Mouse (Mus musculus) hematopoietic stem cell, adult 5-6 weeks (primary cell): ENCODE data around the gene Ccna1. TPM values are rescaled to one million over a fixed set of nuclear protein-coding genes. Genes with fewer than 3 reads are reported as not detected.

ENCODE experiments used
- ATAC-seq, 2 experiments: fragments of 125-278 bp in 1 of 2; replicated peaks in 1 of 2; 2 replicates each; pipeline ENCODE4 v1.8.0; 2016 to 2017; ENCODE audit warnings: inconsistent platforms in 2 of 2, mild to moderate bottlenecking in 2 of 2, moderate number of reproducible peaks in 2 of 2, low read depth in 1 of 2, moderate TSS enrichment in 1 of 2; ENCODE audit not compliant: low FRiP score in 2 of 2, poor library complexity in 2 of 2, severe bottlenecking in 2 of 2, insufficient read depth in 1 of 2, low TSS enrichment in 1 of 2
- total RNA-seq: library from RNA; stranded (forward); fragments of 172-1452, 232-1000 nt; gene quantifications from 2 replicates; pipeline ENCODE4 v1.2.3, GENCODE M21; 2017

Ccna1 gene
- total RNA-seq, 1 experiment from 2014 or later: not detected

- ATAC-seq: no peak
Measured at GRCm38 (mm10) chr3:55008965-55009741, 46.1 kb downstream of the Ccna1 start.

GRCm38 (mm10) chr3:55004036-55004435, 51.3 kb downstream of the Ccna1 start:
- ATAC-seq: no peak

GRCm38 (mm10) chr3:55001677-55002076, 53.6 kb downstream of the Ccna1 start:
- ATAC-seq: no peak

Other genes starting within 250 kb of the Ccna1 start
- gene Rfxap, start 247.7 kb downstream of the Ccna1 start, total RNA-seq: 46.5 and 75.5 TPM in 2 replicates
- not detected in 2 replicates for gene Sertm1, start 139.6 kb downstream of the Ccna1 start, total RNA-seq
- gene Spg20, start 56.6 kb upstream of the Ccna1 start, total RNA-seq: 40.2 and 48.3 TPM in 2 replicates
- gene Ccdc169, start 81.8 kb upstream of the Ccna1 start, total RNA-seq: 0.63 TPM in 1 of 2 replicates, not detected in the other
- not detected in 2 replicates for gene Sohlh2, start 126.5 kb upstream of the Ccna1 start, total RNA-seq
- not detected in 2 replicates for gene Dclk1, start 186.9 kb upstream of the Ccna1 start, total RNA-seq